9 mouse cellular contexts compared by ENCODE assay signal in genomic region chr4:125126761-125127160, GRCm38 (mm10). TPM values are rescaled to one million over a fixed set of nuclear protein-coding genes. Genes with fewer than 3 reads are reported as not detected.
DNase-seq lines count a peak whose midpoint lies in the region; ATAC-seq lines count a peak whose summit lies in the region.
"Had no signal": no experiment of that assay in that cellular context is flagged by ENCODE, and none has a peak within 500 bp of the region (broad histone marks: within the 10 kb centered on the region; RNA-seq: fewer than 3 reads in every experiment).

No protein-coding gene starts in this region.

- no peak for DNase-seq in kidney, adult 18-20 months
- DNase-seq in urinary bladder, postnatal 25 days (ENCODE audit: low spot score) = no peak
- DNase-seq in testis, postnatal 14 days (ENCODE audit: low spot score) = no peak
- DNase-seq: right cerebral cortex, postnatal 4 days had no signal

- H3K27ac ChIP-seq in kidney, embryonic 15.5 days = no peak overlapping the region
- H3K27ac ChIP-seq in brown adipose tissue, adult 24 weeks (replicated peaks; ENCODE audit: low read depth, low read length) = peak overlapping the region; percentile 96
- no peak overlapping the region for H3K27ac ChIP-seq in hindbrain, embryonic 13.5 days
- no peak overlapping the region for H3K27ac ChIP-seq in midbrain, embryonic 13.5 days

- peaks cover 26% of the 10 kb centered on the region; the same call in 1 of the 2 replicates for H3K27me3 ChIP-seq in kidney, embryonic 15.5 days
- peaks cover 44% of the 10 kb centered on the region for H3K27me3 ChIP-seq in hindbrain, embryonic 13.5 days
- H3K27me3 ChIP-seq in midbrain, embryonic 13.5 days = peaks cover 44% of the 10 kb centered on the region

- H3K36me3 ChIP-seq in kidney, embryonic 15.5 days = no peaks in the 10 kb centered on the region
- H3K36me3 ChIP-seq in hindbrain, embryonic 13.5 days = no peaks in the 10 kb centered on the region
- no peaks in the 10 kb centered on the region for H3K36me3 ChIP-seq in midbrain, embryonic 13.5 days

- H3K4me3 ChIP-seq in kidney, embryonic 15.5 days (replicated peaks) = peak overlapping the region; percentile 62
- peak overlapping the region; percentile 89 for H3K4me3 ChIP-seq in brown adipose tissue, adult 24 weeks (ENCODE audit: insufficient read depth, low read depth, low read length)
- peak overlapping the region; percentile 62; the same call in 1 of the 2 replicates for H3K4me3 ChIP-seq in hindbrain, embryonic 13.5 days
- H3K4me3 ChIP-seq in midbrain, embryonic 13.5 days (replicated peaks) = peak overlapping the region; percentile 57; the same call in 1 of the 2 replicates

- H3K9me3 ChIP-seq in kidney, embryonic 15.5 days (replicated peaks) = no peaks in the 10 kb centered on the region
- no peaks in the 10 kb centered on the region for H3K9me3 ChIP-seq in hindbrain, embryonic 13.5 days
- H3K9me3 ChIP-seq in midbrain, embryonic 13.5 days = no peaks in the 10 kb centered on the region

- peaks cover 52% of the 10 kb centered on the region for H3K4me1 ChIP-seq in kidney, embryonic 15.5 days
- H3K4me1 ChIP-seq in brown adipose tissue, adult 24 weeks (ENCODE audit: control insufficient read depth, insufficient read depth, insufficient read length, low read length) = peaks cover 45% of the 10 kb centered on the region
- peaks cover 40% of the 10 kb centered on the region for H3K4me1 ChIP-seq in hindbrain, embryonic 13.5 days (replicated peaks)
- peaks cover 22% of the 10 kb centered on the region for H3K4me1 ChIP-seq in midbrain, embryonic 13.5 days (replicated peaks)

- 67% methylated on average over 7 of the region's 7 CpGs for WGBS in kidney, embryonic 15.5 days
- 88% methylated on average over 7 of the region's 7 CpGs for WGBS in hindbrain, embryonic 13.5 days
- WGBS in midbrain, embryonic 13.5 days = 84% methylated on average over 7 of the region's 7 CpGs

- H3K4me2 ChIP-seq in kidney, embryonic 15.5 days = peak overlapping the region; percentile 99
- H3K4me2 ChIP-seq in hindbrain, embryonic 13.5 days = peak overlapping the region; percentile 91
- peak overlapping the region; percentile 89 for H3K4me2 ChIP-seq in midbrain, embryonic 13.5 days (replicated peaks)

- no peak for ATAC-seq in kidney, embryonic 15.5 days (replicated peaks; ENCODE audit: low FRiP score)
- no peak for ATAC-seq in hindbrain, embryonic 13.5 days (ENCODE audit: low FRiP score)
- ATAC-seq in midbrain, embryonic 13.5 days = no peak
- no peak for ATAC-seq in activated CD4-positive, CD25-positive, alpha-beta regulatory T cell, adult 4 months

- peak overlapping the region; percentile 48; the same call in 1 of the 2 replicates for H3K9ac ChIP-seq in kidney, embryonic 15.5 days
- no peak overlapping the region for H3K9ac ChIP-seq in hindbrain, embryonic 13.5 days
- H3K9ac ChIP-seq in midbrain, embryonic 13.5 days (replicated peaks) = no peak overlapping the region

RNA-seq across cellular contexts. Expression of gene Zc3h12a, which starts 0.9 kb away (rescaled TPM):
- 0.33 and 0.44 TPM in 2 replicates for polyA plus RNA-seq in kidney, embryonic 15.5 days (2015; fragmentation: Nextera tagmentation; extraction: Ambion mirVana)
- 3.1 and 5.4 TPM in 2 replicates for polyA plus RNA-seq in brown adipose tissue, adult 24 weeks (2012; ENCODE audit: insufficient read depth, insufficient read length, missing spikeins)
- 0.18 and 0.19 TPM in 2 replicates for polyA plus RNA-seq in hindbrain, embryonic 13.5 days (2015; fragmentation: Nextera tagmentation; extraction: Ambion mirVana)
- polyA plus RNA-seq in midbrain, embryonic 13.5 days (2015; fragmentation: Nextera tagmentation; extraction: Ambion mirVana) = 0.06 and 0.31 TPM in 2 replicates
- 1 to 10 TPM; 5.0 to 5.9 TPM for polyA plus RNA-seq in activated CD4-positive, CD25-positive, alpha-beta regulatory T cell, adult 4 months (2017; shearing (Covaris generic))

RNA-seq across cellular contexts. Expression of gene Meaf6, which starts 41.8 kb away (rescaled TPM):
- 64.1 and 67.8 TPM in 2 replicates for polyA plus RNA-seq in kidney, embryonic 15.5 days (2015; fragmentation: Nextera tagmentation; extraction: Ambion mirVana)
- polyA plus RNA-seq in brown adipose tissue, adult 24 weeks (2012; ENCODE audit: insufficient read depth, insufficient read length, missing spikeins) = 15.2 and 16.5 TPM in 2 replicates
- 162 and 174 TPM in 2 replicates for polyA plus RNA-seq in hindbrain, embryonic 13.5 days (2015; fragmentation: Nextera tagmentation; extraction: Ambion mirVana)
- polyA plus RNA-seq in midbrain, embryonic 13.5 days (2015; fragmentation: Nextera tagmentation; extraction: Ambion mirVana) = 171 and 181 TPM in 2 replicates
- 10 to 100 TPM; 62.6 to 68.1 TPM for polyA plus RNA-seq in activated CD4-positive, CD25-positive, alpha-beta regulatory T cell, adult 4 months (2017; shearing (Covaris generic))
